Mouse (Mus musculus) spleen, postnatal 0 days (tissue): ENCODE data around the gene Gm28551. TPM values are rescaled to one million over a fixed set of nuclear protein-coding genes. Genes with fewer than 3 reads are reported as not detected.

Experiments
- polyA plus RNA-seq: library from polyadenylated mRNA; unstranded; fragments of >200 nt; fragmentation: Nextera tagmentation; extraction: Ambion mirVana; gene quantifications from 2 replicates; pipeline ENCODE4 v1.2.1, GENCODE M21; 2015

The Gm28551 gene
- polyA plus RNA-seq = 0.21 and 0.23 TPM in 2 replicates

DNA sequence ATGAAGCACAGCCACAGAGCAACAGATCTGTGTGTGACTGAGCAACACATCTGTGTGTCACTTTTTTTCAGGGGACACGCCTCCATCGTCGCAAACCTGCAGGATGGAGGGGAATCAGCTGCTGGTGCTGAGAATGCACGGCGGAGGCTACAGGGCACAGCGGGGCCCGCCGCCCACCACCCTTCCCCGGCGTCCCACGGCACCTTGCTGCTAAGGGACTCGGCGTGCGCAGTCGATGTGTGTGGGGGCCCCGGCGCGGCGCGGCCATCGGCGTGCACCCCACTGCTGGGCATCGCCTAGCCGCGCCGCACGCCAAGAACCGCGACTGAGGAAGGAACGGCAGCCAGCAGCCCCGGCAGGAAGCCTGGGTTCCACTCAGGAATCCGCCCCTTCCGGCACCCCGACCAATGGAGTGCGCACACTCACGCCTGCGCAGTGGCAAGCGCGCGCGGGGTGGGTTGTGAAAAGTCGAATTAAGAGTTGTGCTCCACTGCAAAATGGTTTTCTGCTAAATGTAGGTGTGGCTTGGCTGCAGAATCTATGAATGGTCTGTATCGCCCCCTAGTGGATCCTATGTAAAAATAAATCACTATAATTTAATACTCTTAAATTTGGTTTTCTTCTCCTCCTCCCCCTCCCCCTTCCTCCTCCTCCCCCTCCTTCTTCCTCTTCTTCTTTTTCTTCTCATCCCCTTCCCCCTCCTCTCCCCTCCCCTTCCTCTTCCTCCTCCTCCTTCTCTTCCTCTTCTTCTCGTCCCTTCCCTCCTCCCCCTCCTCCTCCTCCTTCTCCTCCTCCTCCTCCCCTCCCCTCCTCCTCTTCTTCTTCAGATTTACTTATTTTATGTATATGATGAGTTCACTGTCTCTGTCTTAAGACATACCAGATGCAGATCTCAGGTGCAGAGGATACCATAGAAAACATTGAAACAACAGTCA is at the start of gene Gm28551, which contains the start of the genes Asdurf and Asnsd1:
Gene Gm28551 (minus strand): TSS at position 341 of the 935 bp plus-strand sequence.
Gene Asdurf (minus strand): TSS at position 293 of the 935 bp plus-strand sequence.
Gene Asnsd1 (minus strand): TSS at position 426 of the 935 bp plus-strand sequence.

DNA sequence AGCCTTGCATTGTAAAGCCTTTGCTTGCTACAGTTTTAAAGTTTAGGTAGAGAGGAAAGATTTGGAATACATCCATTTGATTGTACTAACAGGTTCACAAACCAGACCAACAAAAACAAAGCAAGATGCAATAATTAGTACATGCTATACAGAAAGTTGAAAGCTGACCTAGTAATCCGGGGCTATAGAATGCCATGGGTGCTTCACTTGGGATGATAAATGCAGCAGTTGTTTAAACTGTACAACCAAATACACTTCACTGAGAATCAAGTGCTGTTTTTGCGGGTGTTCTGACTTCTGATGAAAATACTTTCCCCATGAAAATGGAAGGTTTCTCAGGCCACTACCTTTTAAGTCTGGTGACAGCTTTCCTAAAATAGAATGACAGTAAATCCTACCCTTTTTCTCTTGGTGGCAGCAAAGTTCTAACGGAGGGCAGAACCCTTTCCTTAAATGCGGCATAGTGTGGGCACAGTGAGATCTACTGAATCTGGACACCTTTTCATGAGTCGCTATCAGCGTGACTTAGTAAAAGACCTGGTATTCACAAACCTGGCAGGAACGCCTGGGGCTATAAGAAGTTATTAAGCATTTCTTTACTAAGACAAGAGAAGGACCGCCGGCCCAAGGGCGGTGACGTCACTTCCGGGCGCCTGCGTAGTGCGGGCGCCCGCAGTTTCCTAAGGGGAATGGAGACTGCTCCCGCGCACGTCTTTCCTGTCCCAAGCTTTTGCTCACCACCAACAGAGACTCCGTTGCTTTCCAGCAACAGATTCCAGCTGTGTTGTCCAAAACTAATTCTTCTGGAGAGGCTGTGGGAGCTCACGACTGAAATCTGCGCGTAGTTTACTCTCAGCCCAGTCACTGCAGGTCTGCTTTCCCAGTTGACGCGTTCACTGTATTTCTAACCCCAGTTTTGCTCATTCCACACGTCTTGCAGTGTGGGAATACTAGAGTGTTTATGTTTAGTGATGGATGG is 39.2 kb downstream of the Gm28551 start, which contains the start of gene Osgepl1:
Gene Osgepl1 (plus strand): TSS at position 636 of the 979 bp plus-strand sequence.

DNA sequence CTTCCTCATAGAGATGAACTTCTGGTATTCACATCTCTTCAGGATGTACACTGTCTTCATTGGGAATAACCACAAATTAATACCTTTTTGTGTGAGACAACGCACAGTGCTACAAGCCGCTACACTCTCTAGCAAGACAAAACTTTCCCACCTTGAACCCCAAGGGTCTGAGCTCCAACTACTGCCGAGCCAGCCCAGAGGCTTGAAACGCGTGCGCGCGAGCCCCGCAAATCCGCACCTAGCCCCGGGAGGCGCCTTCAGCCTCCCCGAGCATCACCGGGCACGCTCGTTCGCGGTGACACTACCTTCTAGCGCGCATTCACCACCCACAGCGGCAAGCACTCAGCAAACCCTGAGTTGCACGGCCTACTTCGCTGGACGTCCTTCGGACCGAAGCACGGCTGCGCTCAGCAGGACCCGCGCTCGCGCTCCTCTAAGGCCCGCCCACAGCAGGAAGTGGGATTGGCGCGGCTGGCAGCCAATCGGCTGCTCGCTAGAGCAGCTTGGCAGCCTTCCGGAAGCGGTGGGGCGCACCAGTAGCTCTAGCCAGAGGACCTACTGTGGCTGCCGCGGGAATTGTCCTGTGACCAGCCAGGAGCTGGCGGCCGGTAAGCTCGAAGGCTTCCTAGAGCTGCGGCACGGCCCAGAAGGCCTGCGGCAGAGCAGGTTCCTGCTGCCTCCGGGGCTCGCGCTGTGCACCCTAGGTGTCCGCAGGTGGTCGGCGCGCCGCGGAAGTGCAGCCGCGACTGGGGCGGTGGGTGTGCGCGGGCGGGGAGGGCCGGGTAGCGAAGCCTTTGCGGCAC is 55.7 kb downstream of the Gm28551 start, which contains the start of the genes Pms1, Ormdl1 and Gm28778:
Gene Pms1 (minus strand): TSS at position 438 of the 803 bp plus-strand sequence.
Gene Ormdl1 (plus strand): TSS at position 515 of the 803 bp plus-strand sequence.
Gene Gm28778 (plus strand): TSS at position 531 of the 803 bp plus-strand sequence.

Other genes with a start within 250 kb of the Gm28551 start
- gene 1700019A02Rik, start 165.0 kb downstream of the Gm28551 start, polyA plus RNA-seq = not detected in 2 replicates
- gene Pms1, start 55.6 kb downstream of the Gm28551 start, polyA plus RNA-seq = 8.4 and 10.6 TPM in 2 replicates
- gene Ormdl1, start 55.6 kb downstream of the Gm28551 start, polyA plus RNA-seq = 25.3 and 28.2 TPM in 2 replicates
- not detected in 2 replicates for gene Gm28778, start 55.6 kb downstream of the Gm28551 start, polyA plus RNA-seq
- gene Osgepl1, start 39.0 kb downstream of the Gm28551 start, polyA plus RNA-seq = 27.4 and 31.7 TPM in 2 replicates
- 2.3 and 19.4 TPM in 2 replicates for gene Asdurf, start within 50 bp of the Gm28551 start, polyA plus RNA-seq
- 58.4 and 61.8 TPM in 2 replicates for gene Asnsd1, start 85 bp upstream of the Gm28551 start, polyA plus RNA-seq